Mouse (Mus musculus) heart, postnatal 0 days (tissue): ENCODE measurements around the gene Lhfpl2. TPM values are rescaled to one million over a fixed set of nuclear protein-coding genes. Genes with fewer than 3 reads are reported as not detected.

Source experiments
- ATAC-seq: fragments of 200-750 bp; cut with Nextera tagmentation; 2 replicates; pipeline ENCODE4 v1.8.0; 2017; ENCODE audit warnings: low read depth, moderate number of reproducible peaks, moderate library complexity; ENCODE audit not compliant: insufficient read depth
- DNase-seq: peaks from one replicate; pipeline ENCODE4 v3.0.0-alpha.2; 2016; ENCODE audit warnings: low spot score
- H3K27ac ChIP-seq: fragments of 300-500 bp; sonication (generic); 2 replicates; pipeline ENCODE4 v1.5.1; 2014; ENCODE audit warnings: low read depth, mild to moderate bottlenecking
- H3K27me3 ChIP-seq: fragments of 300-500 bp; sonication (generic); 2 replicates; pipeline ENCODE4 v1.6.1; 2014; ENCODE audit warnings: low read length, mixed read lengths; ENCODE audit not compliant: control insufficient read depth, insufficient read depth
- H3K36me3 ChIP-seq: fragments of 300-500 bp; sonication (generic); replicated peaks from 2 replicates; pipeline ENCODE4 v1.6.1; 2014; ENCODE audit warnings: low read length, mixed read lengths; ENCODE audit not compliant: control insufficient read depth, insufficient read depth
- H3K4me1 ChIP-seq: fragments of 300-500 bp; sonication (generic); 2 replicates; pipeline ENCODE4 v1.6.1; 2014; ENCODE audit warnings: antibody characterized with exemption; ENCODE audit not compliant: control insufficient read depth, insufficient read depth
- H3K4me2 ChIP-seq: fragments of 300-500 bp; sonication (generic); 2 replicates; pipeline ENCODE4 v1.6.1; 2014; ENCODE audit warnings: low read depth, mild to moderate bottlenecking, low read length, moderate library complexity
- H3K4me3 ChIP-seq: fragments of 300-500 bp; sonication (generic); 2 replicates; pipeline ENCODE4 v1.5.1; 2014; ENCODE audit warnings: low read depth, low read length
- H3K9ac ChIP-seq: fragments of 300-500 bp; sonication (generic); replicated peaks from 2 replicates; pipeline ENCODE4 v1.6.1; 2014; ENCODE audit warnings: low read depth, low read length, mixed read lengths
- H3K9me3 ChIP-seq: fragments of 300-500 bp; sonication (generic); replicated peaks from 2 replicates; pipeline ENCODE4 v1.6.1; 2016; ENCODE audit warnings: low read length; ENCODE audit not compliant: control insufficient read depth
- CTCF ChIP-seq: IDR thresholded peaks from 2 replicates; pipeline ENCODE4 v1.5.1; 2016; ENCODE audit warnings: antibody characterized with exemption, control low read depth, low read depth
- EP300 ChIP-seq: IDR thresholded peaks from 2 replicates; pipeline ENCODE4 v1.6.1; 2016; ENCODE audit warnings: antibody characterized with exemption, low read depth
- WGBS: fragments of 180-500 bp; shearing (Covaris S2); extraction: QIAGEN DNeasy Blood & Tissue Kit; methylation state at CpG from one replicate; pipeline ENCODE4 v1.1.7; 2014; 5-methylcytosine and 5-hydroxymethylcytosine counted together
- polyA plus RNA-seq: library from polyadenylated mRNA; unstranded; fragments of >200 nt; fragmentation: Nextera tagmentation; extraction: Ambion mirVana; gene quantifications from 2 replicates; pipeline ENCODE4 v1.2.1, GENCODE M21; 2015
- total RNA-seq: library from RNA; depleted of rRNA; stranded (reverse); fragments of >200 nt; gene quantifications from 2 replicates; pipeline ENCODE4 v1.2.3, GENCODE M21; 2014; ENCODE audit warnings: low replicate concordance

Lhfpl2 gene
- total and polyA plus RNA-seq, 2 experiments from 2014 or later = 10.8 to 22.5 TPM

DNA sequence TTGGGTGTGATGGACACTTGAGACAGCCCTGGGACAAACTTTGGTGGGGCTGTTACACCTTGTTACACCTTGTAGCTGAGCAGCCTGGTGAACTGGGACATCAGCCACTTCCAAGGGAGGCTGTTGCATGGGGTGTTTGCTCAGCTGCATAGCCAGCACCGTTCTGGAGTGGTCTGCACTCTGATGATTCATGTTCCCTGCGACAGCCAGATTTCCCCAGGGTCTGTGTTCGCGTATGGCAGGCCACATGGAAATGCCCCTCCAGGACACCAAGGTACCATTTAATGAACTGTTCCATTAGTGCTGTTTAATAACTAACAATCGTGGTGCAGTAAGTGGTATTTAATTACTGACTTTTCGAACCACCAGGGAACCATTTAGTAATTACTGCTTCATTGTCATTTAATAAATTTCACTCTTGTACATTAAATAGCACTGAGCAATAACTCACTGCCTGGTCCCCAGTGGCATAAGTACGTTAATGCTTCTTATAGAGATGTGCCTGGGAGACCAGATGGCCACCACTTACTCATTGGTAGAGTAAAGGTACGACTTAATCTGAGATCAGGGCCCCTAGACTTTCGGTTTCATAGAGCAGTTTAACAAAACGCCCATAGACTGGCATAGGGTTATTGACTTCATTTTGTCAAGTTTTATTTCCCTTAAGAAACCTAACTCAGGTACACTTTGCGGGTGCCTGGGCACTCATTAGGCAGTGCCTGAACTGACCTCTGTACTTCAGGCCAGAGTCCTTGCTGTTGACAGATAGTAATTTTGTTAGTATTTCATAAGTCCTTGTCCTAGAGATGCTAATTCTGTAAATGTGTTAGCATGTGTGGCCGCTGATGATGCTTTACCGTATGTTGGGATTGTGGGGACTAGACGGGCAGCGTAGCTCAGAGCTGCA is 26.9 kb downstream of the Lhfpl2 start:
- no peaks in the 10 kb centered on the region for H3K36me3 ChIP-seq
- 87% methylated on average over 15 of the region's 15 CpGs for WGBS
- H3K27me3 ChIP-seq = no peaks in the 10 kb centered on the region
- H3K4me3 ChIP-seq = no peak overlapping the region
- no peak overlapping the region for H3K9ac ChIP-seq
- no peak for ATAC-seq
- no peak for DNase-seq
- no peak overlapping the region for H3K4me2 ChIP-seq
- no peaks in the 10 kb centered on the region for H3K9me3 ChIP-seq
- H3K4me1 ChIP-seq = no peaks in the 10 kb centered on the region
- no peak for TF ChIP-seq EP300
- TF ChIP-seq CTCF = no peak
- H3K27ac ChIP-seq = no peak overlapping the region

DNA sequence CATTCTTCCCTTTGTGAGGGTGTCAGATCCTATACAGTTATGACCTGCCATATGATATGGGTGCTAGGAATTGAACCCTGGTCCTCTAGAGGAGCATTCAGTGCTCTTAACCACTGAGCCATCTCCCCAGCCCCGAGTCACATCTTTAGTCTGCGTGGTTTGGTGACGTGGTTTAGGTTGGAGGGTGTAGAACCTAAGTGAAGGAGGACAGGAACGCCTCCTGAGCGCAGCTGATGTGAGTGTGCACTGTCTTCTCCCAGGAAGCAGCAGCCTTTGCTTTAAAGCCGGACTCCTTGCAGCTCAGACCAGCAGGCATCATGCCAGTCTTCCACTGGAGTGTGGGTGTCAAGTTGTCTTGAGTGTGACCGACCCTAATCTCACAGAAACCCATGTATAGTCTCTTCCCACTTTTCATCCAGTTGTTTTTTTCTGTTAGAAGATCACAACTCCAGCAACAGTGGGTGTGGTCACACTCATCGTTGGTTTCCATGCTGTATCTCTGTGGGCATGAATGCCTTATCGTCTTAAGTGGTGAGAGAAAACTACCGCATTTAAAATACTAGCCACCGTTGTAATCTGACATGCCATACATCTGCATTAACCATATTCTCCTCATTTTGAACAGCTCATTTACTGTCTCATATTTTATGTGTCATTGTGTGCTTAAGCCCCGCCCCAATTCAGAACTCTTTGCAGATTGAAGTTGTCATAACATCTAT is 28.7 kb downstream of the Lhfpl2 start:
- no peak overlapping the region for H3K9ac ChIP-seq
- H3K4me1 ChIP-seq = no peaks in the 10 kb centered on the region
- H3K4me2 ChIP-seq = no peak overlapping the region
- H3K27ac ChIP-seq = no peak overlapping the region
- H3K27me3 ChIP-seq = no peaks in the 10 kb centered on the region
- no peak for TF ChIP-seq CTCF
- no peak for TF ChIP-seq EP300
- H3K9me3 ChIP-seq = no peaks in the 10 kb centered on the region
- no peak for ATAC-seq
- no peak for DNase-seq
- no peak overlapping the region for H3K4me3 ChIP-seq
- WGBS = 81% methylated on average over 12 of the region's 12 CpGs
- H3K36me3 ChIP-seq = no peaks in the 10 kb centered on the region

DNA sequence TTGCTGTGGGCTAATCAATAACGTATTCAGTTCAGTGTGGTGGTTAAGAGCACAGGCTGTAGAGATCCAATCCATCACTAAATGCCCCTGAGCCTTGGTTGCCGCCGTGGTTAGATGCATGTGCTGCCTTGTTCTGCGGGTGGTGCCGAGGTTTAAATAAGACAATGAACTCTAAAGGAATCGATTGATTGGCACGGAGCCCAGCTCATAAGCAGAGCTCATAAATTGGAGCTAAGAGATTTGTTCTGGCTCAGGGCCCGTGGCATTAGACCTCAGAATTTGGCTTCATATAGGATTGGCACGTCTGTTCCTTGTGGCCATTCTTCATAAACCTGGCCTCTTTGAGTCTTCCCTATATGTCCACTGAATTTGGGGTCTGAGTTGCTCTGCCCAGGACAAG is 29.5 kb downstream of the Lhfpl2 start:
- DNase-seq = no peak
- no peak overlapping the region for H3K27ac ChIP-seq
- WGBS = 74% methylated on average over 9 of the region's 9 CpGs
- ATAC-seq = no peak
- H3K27me3 ChIP-seq = no peaks in the 10 kb centered on the region
- no peaks in the 10 kb centered on the region for H3K9me3 ChIP-seq
- no peaks in the 10 kb centered on the region for H3K36me3 ChIP-seq
- TF ChIP-seq CTCF (no peak), EP300 (no peak)
- H3K9ac ChIP-seq = no peak overlapping the region
- no peak overlapping the region for H3K4me2 ChIP-seq
- H3K4me1 ChIP-seq = no peaks in the 10 kb centered on the region
- H3K4me3 ChIP-seq = no peak overlapping the region

DNA sequence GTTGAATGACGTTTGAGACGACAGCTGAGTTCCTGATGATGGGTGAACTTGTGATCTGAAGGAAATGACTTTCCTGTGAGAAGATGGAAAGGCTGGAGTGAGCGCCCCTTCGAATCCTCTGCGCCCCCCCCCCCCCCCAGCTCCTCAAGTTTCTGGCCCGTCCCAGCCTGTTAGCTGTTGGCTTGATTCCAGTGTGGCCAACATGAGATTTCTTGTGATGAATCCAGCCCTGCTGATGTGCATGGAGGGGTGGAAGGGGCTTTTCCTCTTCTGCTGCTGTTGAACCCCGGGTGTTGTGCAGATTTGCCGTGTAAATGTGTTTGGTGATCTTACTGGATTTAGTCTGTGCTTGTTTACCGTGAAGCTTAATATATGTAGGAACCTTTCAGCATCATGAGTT is 31.2 kb downstream of the Lhfpl2 start:
- Histone ChIP-seq H3K4me3 (no peak overlapping the region), H3K9ac (no peak overlapping the region), H3K4me2 (no peak overlapping the region), H3K9me3 (no peaks in the 10 kb centered on the region), H3K27me3 (no peaks in the 10 kb centered on the region), H3K27ac (no peak overlapping the region), H3K36me3 (no peaks in the 10 kb centered on the region), H3K4me1 (no peaks in the 10 kb centered on the region)
- ATAC-seq (no peak), DNase-seq (no peak)
- WGBS = 63% methylated on average over 9 of the region's 9 CpGs
- TF ChIP-seq CTCF = no peak
- no peak for TF ChIP-seq EP300

DNA sequence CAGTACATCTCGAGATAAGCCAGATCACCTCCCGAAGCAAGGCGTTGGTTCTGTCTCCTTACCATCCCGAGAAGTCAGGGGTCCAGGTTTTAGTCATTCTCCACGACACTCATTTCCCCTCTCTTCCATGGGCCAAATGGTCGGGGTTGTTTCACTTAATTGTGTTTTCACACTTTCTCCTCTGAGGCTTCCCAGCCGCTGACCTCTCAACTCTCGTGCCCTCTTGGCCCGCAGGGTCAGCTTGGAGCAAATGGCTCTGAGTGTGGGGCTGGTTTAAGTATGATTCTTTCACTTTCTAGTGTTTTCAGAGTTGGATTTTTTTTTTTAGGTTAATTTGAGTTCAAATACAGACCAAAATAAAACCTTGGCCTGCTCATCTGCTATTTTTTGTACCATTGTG is 31.7 kb downstream of the Lhfpl2 start:
- H3K4me2 ChIP-seq = no peak overlapping the region
- TF ChIP-seq EP300 (no peak), CTCF (no peak)
- no peak overlapping the region for H3K4me3 ChIP-seq
- DNase-seq = no peak
- H3K9ac ChIP-seq = no peak overlapping the region
- H3K9me3 ChIP-seq = no peaks in the 10 kb centered on the region
- 75% methylated on average over 9 of the region's 9 CpGs for WGBS
- no peak for ATAC-seq
- no peak overlapping the region for H3K27ac ChIP-seq
- H3K4me1 ChIP-seq = 0 out of 2 replicates have a peak, but pooled peaks cover 3% of the 10 kb centered on the region
- H3K27me3 ChIP-seq = no peaks in the 10 kb centered on the region
- no peaks in the 10 kb centered on the region for H3K36me3 ChIP-seq
